Mouse (Mus musculus) urinary bladder, postnatal 14 days (tissue): ENCODE measurements at regions not wholly inside any gene's neighbourhood (a gene's known extent, or its start where the extent isn't known, plus 50 kb on each side); places are given as distances from the start of the nearest gene placed in this dataset.
A peak's percentile ranks its signal among the peaks of the same experiment; 100 is the strongest.

Source experiments
- DNase-seq: peaks from one replicate; pipeline ENCODE4 v3.0.0; 2021; ENCODE audit warnings: low spot score

GRCm38 (mm10) chr9:100404426-100404825 lies 82.2 kb downstream of the Il20rb start:
- DNase-seq, result no peak

DNA sequence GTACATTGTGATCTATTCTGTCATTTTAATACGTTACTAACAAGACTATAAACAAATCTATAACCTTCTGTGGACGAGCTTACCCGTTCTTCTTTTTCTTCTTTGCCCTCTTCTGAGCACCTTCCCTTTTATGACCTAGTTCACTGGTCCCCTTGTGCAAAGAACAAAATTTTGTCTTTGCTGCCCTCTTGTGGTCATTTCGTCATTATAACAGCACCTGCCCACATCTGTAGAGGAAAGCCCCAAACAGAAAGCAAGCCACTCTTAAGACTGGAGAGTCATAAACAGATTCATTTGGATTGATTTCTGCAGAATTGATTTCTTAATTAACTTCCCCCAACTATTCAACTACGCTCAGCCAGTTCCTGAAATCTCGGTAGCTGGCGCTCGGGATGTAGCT lies 86.2 kb downstream of the Il20rb start:
- DNase-seq, result peak; percentile 32

- DNase-seq, result no peak
Measured at GRCm38 (mm10) chr9:100396340-100396910, 90.2 kb downstream of the Il20rb start.

DNA sequence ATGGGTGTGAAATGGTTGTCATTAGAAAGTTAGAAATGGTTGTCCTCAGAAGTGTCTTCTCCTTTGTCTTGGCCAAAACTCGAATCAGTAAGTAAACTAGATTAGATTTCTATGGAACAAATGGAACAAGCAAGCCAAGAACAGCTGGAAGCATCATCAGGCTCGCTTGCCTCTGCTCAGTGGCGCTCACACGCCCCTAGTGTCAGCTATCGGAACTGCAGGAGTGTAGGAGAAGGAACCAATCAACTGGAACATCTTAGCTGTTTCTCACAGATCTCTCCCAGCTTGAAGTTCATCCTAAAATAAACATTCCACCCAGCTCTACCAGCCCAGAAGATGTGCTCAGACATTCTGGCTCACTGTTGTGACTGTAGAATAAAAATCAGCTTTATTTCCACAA lies 90.9 kb downstream of the Il20rb start:
- peak; percentile 81 for DNase-seq

GRCm38 (mm10) chr9:100394632-100395031 lies 92.0 kb downstream of the Il20rb start:
- no peak for DNase-seq

DNA sequence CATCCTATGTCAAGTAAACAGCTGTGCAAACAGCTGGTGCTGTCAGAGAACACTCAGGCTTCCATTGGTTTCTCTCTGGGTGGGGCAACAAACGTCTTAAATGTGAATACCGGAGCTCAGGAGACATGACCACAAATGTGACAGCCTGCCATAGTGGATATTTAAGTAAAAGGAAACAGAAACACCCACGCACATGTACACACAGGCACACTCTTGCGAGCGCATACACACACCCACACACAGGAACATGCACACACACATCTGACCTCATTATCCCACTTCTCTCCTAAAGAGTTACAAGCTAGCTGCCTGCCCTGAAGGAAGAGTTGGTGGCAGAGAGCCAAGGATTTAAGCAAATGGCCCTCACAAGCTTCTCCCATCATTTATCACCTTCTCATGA lies 92.4 kb downstream of the Il20rb start:
- no peak for DNase-seq

- no peak for DNase-seq
Measured at GRCm38 (mm10) chr9:100392262-100392661, 94.3 kb downstream of the Il20rb start.

- DNase-seq, result no peak
Measured at GRCm38 (mm10) chr9:100391566-100392213, 94.9 kb downstream of the Il20rb start.

- no peak for DNase-seq
Measured at GRCm38 (mm10) chr9:100388393-100388792, 98.2 kb downstream of the Il20rb start.

GRCm38 (mm10) chr9:100387171-100387685 lies 99.4 kb downstream of the Il20rb start:
- no peak for DNase-seq

DNA sequence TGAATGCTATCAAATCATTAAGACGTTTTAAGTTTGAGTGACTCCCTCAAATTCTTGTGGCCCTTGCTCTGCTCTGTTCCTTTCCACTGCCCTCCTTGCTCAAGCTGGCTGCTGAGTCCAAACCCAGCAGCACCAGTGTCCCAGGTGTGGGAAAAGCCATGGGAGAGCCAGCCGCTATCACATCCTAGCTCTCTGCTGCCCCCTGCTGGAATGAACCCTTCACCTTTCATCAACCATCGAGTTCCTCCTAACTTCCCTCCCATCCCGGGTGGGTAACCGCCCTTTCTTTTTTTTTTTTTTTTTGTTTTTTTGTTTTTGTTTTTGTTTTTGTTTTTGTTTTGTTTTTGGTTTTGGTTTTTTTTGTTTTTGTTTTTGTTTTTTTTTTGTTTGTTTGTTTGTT lies 104.1 kb downstream of the Il20rb start:
- DNase-seq, result peak; percentile 81

DNA sequence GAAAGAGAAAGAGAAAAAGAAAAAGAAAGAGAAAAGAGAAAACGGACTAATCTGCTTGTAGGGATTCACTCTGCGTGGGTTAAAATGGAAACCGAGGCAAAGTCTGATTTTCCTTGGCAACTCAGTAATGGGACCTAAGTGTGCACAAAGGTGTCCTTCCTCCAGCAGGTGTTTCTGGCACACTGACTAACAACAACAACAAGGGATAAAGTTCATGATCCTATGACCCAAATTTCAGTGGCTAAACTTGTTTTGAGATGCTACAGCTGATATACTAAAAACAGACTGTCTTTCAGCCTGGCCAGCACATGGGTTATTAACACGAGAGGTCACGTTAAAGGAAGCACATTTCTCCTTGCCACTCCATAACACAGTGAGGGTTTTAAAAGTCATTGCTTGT lies 116.7 kb downstream of the Il20rb start:
- DNase-seq, result no peak

DNA sequence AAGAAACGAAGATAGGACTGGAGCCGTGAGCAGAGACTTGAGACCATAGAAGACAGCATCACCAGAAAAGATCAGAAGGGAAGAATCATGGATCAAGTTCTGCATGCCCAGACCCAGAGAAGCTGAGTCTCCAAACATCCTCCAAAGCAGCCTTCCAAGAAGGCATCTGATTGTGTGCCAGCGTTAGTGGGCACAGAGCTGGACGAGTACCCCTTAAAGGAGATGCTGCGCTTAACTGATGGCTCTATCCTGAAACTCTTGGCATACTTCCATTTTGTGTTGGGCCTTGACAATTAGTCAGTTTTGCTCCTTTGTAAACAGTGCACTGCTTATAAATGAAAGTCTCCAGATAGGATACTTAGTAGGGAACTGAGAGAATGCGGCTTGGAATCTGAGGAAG lies 119.8 kb downstream of the Il20rb start:
- DNase-seq, result no peak

DNA sequence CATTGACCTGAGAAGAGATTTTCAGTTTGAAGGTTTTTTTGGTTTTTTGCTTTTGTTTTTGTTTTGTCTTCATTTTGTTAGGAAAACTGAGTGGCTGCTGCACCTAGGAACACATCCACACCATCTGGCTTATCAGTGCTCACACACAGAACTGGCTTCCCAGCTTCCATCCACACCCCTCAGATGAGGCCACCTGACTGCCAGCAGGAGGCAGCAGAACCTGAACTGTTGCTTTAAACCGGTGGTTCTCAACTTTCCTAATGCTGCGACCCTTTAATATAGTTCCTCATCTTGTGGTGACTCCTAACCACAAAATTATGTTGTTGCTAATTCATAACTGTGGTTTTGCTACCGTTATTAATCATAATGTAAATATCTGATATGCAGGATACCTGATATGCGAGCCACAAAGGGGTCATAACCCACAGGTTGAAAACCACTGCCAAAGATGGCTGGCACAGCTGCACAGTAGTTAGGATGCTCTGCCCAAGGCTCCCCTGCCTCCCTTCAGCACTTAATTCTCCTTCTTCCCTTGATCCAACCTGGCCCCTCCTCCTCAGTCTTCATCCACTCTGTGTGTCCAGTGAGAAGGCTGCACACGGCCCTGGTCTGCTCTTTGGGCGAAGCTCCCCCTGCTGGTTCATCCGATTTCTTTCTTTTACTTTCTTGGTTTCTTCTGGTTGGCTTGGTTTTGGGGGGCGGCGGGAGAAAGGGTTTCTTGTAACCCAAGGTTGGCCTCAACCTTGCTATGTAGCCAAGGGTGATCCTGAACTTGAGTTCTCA lies 126.5 kb downstream of the Il20rb start:
- peak; percentile 21 for DNase-seq

DNA sequence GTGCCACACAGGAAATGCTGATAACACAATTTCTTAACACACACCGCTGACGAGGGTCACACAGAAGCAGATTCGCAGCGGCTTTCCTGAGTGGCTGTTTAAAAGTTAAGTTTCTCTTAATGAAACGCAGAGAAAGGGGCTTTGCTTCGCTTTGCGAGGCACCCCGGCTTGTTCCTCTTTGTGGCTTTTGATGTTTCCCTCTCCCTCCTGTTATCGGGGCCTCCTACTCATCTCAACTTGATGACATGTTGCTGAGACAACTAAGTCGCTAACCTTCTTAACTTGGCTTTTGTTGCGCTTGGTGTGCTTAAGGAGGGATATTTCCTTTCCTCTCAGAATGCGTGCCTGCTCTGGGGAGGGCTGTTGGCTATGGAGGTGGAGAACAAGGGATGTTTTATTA lies 129.0 kb downstream of the Il20rb start:
- DNase-seq, result no peak

DNA sequence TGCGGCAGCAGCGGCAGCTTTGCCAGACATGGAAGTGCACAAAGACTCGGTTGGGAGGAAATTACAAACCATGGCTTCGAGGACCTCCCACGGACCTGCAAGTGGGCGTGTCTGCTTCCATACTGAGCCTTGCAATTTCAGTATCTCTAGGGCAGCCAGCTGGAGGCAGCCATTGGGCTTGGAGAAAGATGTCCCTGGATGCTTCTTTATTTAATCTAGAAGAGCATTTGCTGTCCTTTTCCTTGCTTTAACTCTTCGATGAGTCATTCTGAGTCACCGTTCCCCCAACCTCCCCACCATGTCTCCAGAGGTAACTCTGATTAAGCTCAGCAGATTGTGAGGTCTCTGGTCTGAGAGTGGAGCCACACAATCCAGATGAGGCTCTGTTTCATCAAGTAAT lies 145.8 kb downstream of the Il20rb start:
- DNase-seq, result no peak

GRCm38 (mm10) chr9:100307765-100308164 lies 178.8 kb downstream of the Il20rb start:
- DNase-seq, result no peak

DNA sequence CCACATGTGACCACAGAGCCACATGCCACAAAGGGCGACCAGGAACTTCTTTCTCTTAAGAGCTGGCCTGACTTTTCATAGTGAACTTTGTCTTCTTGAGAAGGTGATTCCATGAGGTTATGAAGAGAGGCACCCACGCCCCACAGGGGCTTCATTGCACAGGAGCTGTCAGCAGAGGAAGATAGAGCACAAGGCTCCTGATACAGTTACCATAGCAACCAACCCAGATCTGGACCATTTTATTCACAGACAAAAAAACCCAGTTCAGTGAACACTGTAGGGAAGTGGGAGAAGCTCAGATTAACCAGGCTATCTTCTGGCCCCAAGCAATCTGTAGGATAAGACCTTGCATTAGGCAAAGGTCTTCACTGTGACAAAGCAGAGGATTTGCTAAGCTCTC lies 179.2 kb downstream of the Il20rb start:
- no peak for DNase-seq

DNA sequence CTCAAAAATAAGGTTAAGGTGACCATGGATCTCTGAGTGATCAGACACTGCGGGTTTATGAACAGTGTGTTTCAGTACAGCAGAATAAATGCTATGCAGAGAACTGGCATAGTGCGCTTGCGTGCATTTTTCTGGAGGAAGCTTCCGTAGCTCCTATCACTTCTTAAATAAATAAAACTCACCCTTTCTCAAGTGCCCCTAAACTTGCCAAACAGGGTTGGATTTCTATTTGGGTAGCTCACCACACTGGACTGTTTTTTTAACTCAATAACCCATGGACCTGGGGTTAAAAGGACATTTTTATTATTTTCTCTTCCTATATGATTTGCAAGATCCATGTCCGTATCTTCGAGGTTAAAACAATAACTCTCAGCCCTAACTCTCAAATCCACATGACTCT lies 182.8 kb downstream of the Il20rb start:
- DNase-seq, result no peak

DNA sequence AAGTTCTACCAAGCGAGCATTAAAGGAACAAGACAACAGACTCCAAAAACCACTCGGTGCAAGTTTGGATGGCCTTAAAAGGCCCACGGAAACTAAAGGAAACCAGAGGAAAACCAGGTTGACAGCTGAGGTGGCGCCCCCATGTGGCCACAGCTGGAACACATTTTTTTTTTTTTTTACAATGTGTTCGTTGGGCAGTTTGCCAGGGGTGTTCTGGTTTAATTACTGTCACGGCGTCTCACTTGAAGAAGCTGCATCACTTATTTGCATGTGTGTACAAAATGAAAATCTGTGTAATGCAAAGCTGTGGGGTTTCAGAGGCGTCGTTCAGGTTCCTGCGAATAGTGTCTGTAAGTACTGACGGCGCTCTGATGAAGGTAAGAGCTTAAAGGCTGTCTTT lies 185.0 kb downstream of the Il20rb start:
- DNase-seq, result no peak

DNA sequence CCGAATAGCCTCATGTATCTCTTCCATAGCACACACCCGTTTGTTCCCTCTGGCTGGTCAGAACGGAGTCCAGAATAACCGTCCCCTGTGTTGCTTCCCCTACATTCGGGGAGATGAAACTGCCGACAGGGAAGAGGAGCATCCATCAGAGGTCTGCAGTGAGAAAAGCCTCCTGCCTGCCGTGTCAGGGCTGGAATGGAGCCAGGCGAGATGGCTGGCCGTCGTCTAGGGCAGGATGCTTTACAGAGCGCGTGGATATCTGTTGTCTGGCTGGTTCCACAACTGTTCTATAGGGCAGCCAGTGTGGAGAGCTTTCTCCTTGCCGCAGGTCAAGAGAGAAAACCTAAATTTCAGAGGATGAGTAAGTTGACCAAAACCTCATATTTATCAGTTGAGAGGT lies 209.2 kb downstream of the Il20rb start:
- DNase-seq, result no peak

GRCm38 (mm10) chr9:100266528-100267387 lies 219.8 kb downstream of the Il20rb start:
- DNase-seq, result no peak
